Mouse (Mus musculus) megakaryocyte, embryonic 14.5 days (primary cell): ENCODE results near the gene Map3k11.

ENCODE experiments used
- FLI1 ChIP-seq: IDR thresholded peaks from 2 replicates; pipeline ENCODE4 v1.6.1; 2012; ENCODE audit warnings: low read length, inconsistent platforms, mixed read lengths
- GATA1 ChIP-seq: IDR thresholded peaks from 3 replicates; pipeline ENCODE4 v1.6.1; 2012; ENCODE audit warnings: mixed read lengths, low read length, inconsistent platforms, borderline replicate concordance

DNA sequence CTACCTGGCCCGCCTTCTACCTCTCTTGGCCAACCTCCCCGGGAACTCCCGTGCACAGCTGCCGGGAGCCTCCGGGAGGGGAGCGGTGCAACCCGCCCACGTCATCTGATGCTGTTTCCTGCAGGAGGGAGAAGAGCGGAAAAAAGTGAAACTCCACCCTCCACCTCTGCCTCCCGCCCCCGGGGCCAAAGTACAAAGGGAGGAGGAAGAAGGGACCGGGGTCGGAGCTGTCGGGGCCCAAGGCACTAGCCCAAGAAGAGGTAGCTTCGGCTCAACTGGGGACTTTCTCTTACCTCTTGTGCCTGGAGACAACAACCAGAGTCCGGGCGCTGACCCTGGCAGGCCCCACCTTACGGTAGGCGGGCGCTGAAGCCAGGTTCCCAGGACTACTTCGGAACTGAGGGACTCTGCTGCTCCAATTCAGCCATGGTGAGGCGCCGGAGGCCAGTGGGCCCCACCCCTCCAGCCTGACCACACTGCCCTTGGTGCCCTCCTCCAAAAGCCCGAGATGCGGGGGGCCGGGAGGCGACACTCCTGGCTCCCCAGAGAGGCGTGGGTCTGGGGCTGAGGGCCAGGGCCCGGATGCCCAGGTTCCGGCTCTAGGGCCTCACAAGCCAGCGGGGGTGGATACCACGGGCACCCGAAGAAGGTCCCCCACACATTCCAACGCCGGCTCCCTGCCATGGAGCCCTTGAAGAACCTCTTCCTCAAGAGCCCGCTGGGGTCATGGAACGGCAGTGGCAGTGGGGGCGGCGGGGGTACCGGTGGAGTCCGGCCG lies 1.2 kb downstream of the Map3k11 start:
- TF ChIP-seq FLI1 = no peak
- no peak for TF ChIP-seq GATA1
